Mouse (Mus musculus): ENCODE data around the gene Samd14. TPM values are rescaled to one million over a fixed set of nuclear protein-coding genes. Genes with fewer than 3 reads are reported as not detected.

The Samd14 gene
- polyA plus RNA-seq, 1 experiment from 2014 or later = 18.3 TPM

DNA sequence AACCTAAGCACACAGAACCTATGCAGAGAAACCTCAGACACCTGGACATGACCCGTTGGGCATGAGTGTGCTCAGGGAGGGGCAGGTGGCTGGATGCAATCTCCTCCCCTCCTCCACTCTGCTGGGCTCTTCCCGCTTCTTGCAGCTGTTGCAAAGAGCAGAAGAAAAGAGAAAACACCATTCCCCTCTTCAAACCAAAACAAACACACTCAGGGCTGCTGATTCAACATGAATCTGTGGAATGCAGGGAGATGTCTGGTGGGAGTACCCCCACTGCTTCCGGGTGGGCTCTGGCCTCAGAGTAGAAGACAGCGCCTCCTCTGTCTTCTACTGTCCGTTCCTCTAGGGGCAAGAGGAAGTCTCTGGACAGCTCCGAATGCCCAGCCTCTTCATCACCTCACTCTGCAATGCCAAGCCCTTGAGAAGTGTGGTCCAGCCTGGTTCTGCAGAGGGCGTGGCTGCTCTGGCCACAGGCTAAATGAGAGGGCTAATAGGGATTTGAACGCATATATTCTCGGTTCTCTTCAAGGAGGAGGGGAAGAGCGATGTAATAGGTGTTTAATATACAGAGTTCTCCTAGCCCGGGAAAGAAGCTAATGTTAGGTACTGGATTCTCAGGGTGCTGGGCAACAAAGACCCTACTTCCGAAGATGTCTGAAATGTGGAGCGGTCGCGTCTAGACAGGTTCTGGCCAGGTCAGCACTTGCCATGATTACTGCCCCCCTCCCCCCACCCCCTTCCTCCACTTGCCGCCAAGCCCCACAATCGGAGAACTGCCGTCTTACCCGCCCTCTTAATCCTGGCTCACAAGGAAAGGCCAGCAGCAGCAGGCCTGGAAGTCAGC is 65.7 kb downstream of the Samd14 start:
- H3K4me1 ChIP-seq (ENCODE audit: control insufficient read depth, insufficient read depth, low read length) = peaks cover 66% of the 10 kb centered on the region
- H3K27ac ChIP-seq (ENCODE audit: low read depth, low read length) = peak overlapping the region; percentile 69; the same call in 1 of the 2 replicates
- H3K36me3 ChIP-seq (ENCODE audit: control insufficient read depth, insufficient read depth, low read length) = no peaks in the 10 kb centered on the region
- 4% methylated on average over 19 of the region's 19 CpGs for WGBS
- no peaks in the 10 kb centered on the region for H3K9me3 ChIP-seq (ENCODE audit: control insufficient read depth, low read length)
- peak overlapping the region; percentile 67 for H3K4me3 ChIP-seq (ENCODE audit: low read length)
- H3K9ac ChIP-seq (ENCODE audit: low read depth, low read length) = peak overlapping the region; percentile 62
- no peak for ATAC-seq (ENCODE audit: low FRiP score, low TSS enrichment)
- peak overlapping the region; percentile 86 for H3K4me2 ChIP-seq (replicated peaks; ENCODE audit: low read depth, low read length)
- H3K27me3 ChIP-seq (ENCODE audit: control insufficient read depth, insufficient read depth, low read length) = no peaks in the 10 kb centered on the region

Other genes starting within 250 kb of the Samd14 start
- not detected in 2 replicates for gene Tmem92, start 227.2 kb upstream of the Samd14 start, polyA plus RNA-seq (2014; fragmentation: Nextera tagmentation; extraction: Ambion mirVana)
- 248 and 380 TPM in 2 replicates for gene Col1a1, start 73.7 kb upstream of the Samd14 start, polyA plus RNA-seq (2014; fragmentation: Nextera tagmentation; extraction: Ambion mirVana)
- gene Hils1, start 42.3 kb upstream of the Samd14 start, polyA plus RNA-seq (2014; fragmentation: Nextera tagmentation; extraction: Ambion mirVana) = not detected in 2 replicates
- 0.24 TPM in 1 of 2 replicates, not detected in the other for gene Sgca, start 33.6 kb upstream of the Samd14 start, polyA plus RNA-seq (2014; fragmentation: Nextera tagmentation; extraction: Ambion mirVana)
- 12.0 and 14.6 TPM in 2 replicates for gene Ppp1r9b, start 18.8 kb upstream of the Samd14 start, polyA plus RNA-seq (2014; fragmentation: Nextera tagmentation; extraction: Ambion mirVana)
- gene Pdk2, start 31.5 kb downstream of the Samd14 start, polyA plus RNA-seq (2014; fragmentation: Nextera tagmentation; extraction: Ambion mirVana) = 30.0 and 46.5 TPM in 2 replicates
- gene Itga3, start 66.9 kb downstream of the Samd14 start, polyA plus RNA-seq (2014; fragmentation: Nextera tagmentation; extraction: Ambion mirVana) = 13.9 and 20.9 TPM in 2 replicates
- gene Dlx3, start 110.2 kb downstream of the Samd14 start, polyA plus RNA-seq (2014; fragmentation: Nextera tagmentation; extraction: Ambion mirVana) = 0.71 and 1.2 TPM in 2 replicates
- not detected in 2 replicates for gene Dlx4, start 136.4 kb downstream of the Samd14 start, polyA plus RNA-seq (2014; fragmentation: Nextera tagmentation; extraction: Ambion mirVana)